Mouse (Mus musculus) left cerebral cortex, adult 11 months (tissue): ENCODE measurements around the gene Krt36.

ENCODE experiments used
- DNase-seq: peaks from one replicate; pipeline ENCODE4 v3.0.0; 2022; ENCODE audit warnings: low spot score

Gene Krt36

DNA sequence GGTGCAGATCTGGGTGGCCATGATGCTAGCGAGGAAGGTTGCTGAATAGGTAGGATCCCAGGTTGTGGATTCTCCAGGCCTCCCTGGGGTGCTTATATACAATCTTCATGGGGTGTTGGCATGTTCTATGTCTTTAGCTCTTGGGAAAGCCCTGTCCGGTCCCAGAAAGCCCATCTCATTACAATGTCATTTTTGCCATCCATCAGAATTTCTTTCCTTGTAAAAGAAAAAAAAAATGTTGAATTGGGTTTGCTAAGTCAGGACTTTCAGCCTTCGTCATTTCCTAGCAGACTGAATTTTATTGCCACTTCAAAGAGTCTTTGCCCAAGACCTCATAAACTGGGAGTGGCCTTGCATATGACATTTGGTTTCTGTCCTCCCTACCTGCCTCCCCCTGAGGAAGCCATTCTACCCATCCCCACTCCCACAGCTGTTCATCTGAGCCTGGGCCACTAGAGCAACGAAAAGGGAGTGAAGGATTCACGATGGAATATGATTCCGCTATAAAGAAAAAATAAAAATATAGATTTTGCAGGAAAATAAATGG, at the start of gene Krt36:
Krt36 (minus strand) TSS at position 51 of the 547 bp plus-strand sequence.
- no peak for DNase-seq

DNA sequence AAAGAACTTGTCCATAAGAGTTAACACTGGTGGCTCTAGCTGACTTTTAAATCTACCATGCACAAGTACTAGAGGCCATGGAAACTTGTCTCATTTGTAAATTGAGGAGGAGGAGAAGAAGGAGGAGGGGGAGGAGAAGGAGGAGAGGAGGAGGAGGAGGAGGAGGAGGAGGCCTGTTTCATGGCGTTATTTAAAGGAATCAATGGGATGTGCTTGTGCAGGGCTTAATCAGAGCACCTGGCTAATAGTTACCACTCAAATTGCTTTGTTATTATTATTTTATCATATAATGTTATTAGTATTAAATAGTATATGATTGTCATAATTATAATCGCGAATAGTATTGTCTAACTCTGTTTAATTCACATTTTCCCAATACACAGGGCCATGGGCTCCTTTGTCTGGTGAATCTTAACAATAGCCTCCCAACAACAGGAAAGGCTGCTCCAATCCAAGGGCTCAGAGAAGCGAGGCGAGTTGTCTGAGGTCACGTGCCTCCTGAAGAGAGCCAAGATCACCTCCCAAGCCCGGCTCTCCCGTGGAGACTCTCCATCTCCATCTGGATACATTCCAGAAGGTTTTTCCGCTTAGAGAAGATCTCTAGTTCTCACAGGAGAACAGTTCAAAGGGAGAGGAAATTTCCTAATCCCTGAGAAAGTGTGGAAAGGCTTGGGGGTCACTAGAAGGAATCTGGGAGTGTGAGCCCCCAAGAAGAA, 43.3 kb upstream of the Krt36 start, which contains the start of gene Krt19:
Krt19 (minus strand) TSS at position 51 of the 716 bp plus-strand sequence.
- no peak for DNase-seq

DNA sequence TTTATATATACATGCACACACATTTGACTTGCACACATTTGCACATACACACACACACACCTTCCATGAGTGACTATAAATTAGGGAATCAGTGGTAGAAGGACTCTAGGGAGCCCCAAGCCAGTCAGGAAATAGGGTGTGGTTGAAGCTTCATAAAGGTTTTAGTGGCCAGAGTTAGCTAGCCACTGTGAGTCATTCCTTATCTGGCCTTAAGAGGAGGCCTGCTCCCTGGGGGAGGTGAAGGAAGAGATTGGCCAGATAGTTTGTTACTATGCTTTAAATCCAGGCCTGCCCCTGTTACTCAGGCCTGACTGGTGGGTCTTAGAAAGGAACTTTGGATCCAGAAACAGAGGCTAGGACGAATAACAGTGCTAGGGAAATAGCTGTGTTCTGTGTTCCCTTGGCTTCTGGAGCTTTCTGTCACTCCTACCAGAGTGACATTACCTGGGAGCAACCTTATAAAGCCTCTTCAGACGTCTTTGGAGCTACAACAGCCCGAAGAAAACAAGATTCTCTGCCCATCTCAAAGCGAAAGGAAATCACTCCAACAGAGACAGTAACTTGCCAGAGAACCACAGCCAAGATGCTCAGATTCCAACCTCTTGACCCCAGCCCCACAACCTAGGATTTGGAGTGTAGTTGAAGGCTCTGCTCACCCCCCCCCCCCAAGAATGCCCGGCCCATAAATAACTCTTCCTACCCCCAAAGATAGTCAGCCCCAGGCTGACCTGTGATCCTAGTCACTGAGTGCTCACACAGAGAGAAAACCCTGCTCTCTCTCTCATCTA, 42.3 kb upstream of the Krt36 start:
- DNase-seq = no peak

DNA sequence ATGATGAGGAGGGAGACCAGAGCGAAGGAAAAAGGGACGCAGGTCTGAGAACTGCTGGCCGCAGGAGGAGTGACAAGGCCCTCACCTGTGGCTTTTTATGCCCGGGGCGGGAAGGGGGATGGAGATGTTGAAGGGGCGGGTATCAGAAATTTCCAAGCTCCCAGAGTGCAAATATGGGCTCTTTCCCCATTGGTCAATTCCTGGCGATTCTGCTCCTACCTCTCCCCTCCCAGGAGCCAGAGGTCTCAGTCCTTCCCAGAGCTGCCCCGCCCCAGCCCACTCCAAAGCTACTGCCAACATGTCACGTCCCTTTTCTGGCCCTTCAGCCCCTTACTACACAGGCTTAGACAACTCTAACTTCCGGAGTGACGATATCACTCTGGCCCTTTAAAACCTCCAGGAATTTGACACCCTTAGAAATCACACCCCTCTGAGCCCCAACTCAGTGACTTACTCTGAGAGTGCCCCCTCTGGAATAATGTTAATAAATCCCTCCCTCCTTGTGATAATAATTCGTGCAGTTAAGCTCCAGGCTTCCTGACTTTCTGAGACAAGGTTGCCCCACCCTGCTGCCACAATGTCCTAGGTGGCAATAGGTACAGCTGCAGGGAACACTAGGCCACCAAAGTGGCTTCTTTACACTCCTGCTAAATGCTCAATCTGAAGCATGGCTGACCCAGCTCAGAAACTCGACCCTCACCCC, 40.6 kb upstream of the Krt36 start:
- DNase-seq = no peak

DNA sequence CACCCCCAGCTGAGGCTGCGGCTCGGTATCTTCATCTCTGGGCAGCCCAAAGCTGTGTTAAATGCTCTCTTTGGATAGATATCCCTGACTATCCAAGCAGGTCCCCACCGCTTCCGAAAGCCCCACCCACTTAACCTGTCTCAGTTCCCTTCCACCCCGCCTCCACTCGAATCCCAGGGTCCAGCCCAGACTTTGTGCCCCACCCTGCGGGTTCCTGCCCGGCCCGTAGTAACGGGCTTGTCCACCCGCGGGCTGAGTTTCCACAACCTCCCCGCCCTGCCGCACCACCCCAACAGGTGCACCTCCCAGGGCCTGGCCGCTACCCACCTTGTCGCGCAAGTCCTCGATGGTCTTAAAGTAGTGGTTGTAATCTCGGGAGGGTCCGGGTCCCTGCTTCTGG, 39.7 kb upstream of the Krt36 start:
- no peak for DNase-seq

DNA sequence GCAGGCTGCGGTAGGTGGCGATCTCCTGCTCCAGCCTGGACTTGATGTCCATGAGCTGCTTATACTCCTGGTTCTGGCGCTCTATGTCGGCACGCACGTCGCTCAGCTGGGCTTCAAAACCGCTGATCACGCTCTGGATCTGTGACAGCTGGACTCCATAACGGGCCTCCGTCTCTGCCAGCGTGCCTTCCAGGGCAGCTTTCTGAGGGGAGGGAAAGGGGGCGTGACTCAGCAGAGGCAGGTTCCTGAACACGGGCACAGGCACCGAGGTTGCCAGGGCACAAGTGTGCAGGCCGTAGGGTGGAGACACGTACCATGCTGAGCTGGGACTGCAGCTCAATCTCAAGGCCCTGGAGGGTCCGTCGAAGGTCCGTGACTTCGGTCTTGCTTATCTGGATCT, 35.5 kb upstream of the Krt36 start:
- no peak for DNase-seq

DNA sequence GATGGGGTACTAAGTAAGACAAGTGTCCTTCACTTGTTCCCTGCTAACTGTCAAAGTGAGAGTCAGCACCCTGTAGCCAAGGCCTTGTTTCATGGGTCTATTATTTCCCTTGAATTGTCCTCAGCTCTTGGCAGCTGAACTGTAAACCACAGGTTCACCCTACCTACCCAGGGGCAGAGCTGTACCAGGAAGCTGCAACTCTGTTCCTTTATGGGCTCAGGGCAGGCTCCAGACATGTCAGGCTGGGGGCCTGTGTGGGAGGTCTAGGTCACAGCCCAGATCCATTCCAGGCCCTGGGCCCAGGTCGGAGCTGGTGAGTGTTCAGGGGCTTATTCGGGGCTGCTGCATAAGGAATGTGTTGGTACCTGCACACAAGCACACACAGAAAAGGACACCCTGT, 34.0 kb upstream of the Krt36 start:
- DNase-seq = no peak

DNA sequence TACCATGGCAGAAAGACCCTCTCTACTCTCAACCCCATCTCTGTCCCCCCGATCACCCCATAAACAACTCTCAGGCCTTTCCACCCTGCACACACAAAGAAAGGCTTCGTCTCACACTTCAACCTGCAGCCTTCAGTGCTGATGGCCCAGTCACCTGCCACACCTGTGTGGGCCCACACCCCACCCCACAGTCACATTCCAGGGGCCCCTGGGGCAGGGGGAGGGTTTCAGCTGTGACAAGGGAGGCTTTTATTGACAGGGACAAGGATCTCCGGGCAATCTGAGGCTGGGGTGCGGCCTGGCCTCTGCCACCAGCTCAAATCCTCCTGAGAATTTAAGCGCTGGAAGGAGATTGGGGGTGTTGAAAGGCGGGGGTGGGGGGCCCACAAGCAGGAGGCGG, 33.4 kb upstream of the Krt36 start:
- DNase-seq = no peak

DNA sequence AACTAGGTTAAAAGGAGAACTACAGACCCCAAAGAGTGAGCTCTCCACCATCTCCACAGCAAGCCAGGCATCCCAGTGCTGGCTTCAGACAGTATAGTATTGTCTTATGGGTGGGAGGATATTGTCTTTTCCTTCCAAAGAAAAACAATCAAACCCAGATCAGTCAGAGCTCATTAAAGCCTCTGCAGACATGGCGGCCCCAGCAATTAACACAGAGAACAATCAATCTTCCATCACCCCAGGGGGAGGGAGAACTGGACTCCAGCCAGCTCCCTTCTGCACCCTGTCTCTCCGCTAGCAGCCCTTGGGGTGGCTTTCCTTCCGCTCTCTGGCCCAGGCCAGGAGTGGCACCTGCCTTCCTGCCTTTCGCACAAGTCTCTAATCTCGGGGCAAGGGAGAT, 32.3 kb upstream of the Krt36 start:
- no peak for DNase-seq

DNA sequence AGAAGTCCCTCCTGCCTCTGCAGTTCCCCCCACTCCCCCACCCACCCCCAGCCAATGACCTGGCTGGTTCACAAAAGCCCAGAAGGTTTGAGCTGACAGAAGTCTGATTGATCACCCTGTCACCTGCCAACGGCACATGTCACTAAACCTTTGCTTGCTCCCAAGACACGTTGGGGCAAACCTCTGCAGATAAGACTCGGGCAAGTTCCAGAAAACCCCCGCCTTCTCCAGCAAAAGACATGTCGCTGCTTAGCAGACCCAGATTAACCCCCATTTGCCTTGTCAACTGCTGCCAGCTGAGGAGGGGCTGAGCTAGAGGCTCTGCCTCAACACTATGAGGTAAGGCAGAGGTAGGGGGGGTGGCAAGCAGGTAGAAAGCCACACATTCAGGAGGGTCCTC, 31.1 kb upstream of the Krt36 start:
- no peak for DNase-seq

DNA sequence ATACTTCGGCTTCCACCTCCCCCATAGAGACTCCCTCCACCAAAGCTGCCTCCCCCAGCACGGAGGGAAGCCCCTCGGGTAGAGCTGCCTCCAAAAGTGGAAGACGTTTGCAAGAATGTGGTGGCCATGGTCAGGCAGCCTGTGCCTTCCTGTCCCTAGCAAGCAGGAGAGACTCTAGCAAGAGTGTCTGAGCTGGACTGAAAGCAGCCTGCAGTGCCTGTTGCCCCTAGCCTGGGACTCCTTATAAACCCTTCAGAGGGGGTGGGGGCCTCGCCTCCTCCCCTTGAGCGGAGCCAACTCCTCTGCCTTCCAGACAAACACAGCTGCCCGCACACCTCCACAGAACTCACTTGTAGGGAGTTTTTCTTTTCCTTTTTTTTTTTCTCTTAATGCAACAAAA, 30.3 kb upstream of the Krt36 start, which contains the start of gene Krt15:
Krt15 (minus strand) TSS at position 198 of the 400 bp plus-strand sequence.
- DNase-seq = no peak

DNA sequence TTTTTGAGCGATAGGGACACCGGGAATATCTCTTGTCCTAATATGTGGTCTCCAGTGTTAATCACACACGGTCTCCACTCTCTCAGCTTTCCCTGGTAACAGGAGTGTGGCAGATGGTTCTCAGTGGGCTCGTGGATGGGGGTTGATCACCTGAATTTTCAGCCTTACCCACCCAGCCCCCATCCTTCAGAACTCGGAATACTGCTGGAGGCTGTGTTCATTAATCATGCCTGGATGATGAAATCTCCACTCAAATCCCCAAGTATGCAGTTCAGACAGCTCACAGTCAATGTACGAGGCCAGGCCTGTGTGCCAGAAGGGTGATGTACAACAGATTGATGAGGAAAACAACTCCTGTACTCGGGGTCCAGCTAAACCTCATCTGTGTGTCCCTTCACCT, 19.5 kb upstream of the Krt36 start:
- DNase-seq = no peak

DNA sequence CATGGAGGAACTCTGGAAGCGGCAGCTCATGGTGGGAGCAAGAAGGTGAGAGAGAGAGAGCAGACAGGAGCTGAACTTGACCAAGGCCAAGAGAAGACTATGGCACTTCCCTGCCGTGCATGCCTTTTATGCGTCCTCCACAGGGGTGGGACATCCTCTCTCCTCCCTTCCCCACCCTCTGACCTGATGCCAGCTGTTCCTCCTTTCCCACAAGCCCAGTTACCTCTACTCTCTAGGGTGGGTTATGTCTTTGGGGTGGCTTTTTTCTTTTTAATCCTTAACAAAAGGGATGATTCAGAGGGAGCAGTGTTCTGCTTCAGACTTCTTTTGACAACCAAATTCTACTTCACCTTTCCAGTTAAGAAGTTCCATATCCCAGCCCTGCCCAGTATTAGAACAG, 16.0 kb upstream of the Krt36 start, which contains the start of gene Krt13:
Krt13 (minus strand) TSS at position 101 of the 400 bp plus-strand sequence.
- DNase-seq = no peak

DNA sequence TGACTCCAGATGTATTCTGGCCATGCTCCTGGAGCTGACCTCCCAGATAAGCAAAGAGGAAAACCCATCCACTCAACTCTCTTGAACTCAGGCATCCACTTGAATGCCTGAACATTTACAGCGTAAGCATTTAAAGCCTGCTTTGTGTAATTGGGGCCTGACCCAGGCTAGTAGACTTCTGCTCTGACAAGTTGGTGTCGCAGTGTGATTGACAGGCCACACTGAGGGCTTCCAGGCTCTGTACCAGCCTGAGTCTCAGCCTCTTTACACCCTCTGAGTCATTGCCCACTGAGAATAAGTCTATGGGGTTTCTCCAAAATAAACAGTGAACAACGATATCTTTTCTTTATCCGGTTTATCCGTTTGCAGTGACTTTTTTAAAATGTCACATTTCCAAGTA, 14.9 kb upstream of the Krt36 start:
- DNase-seq = no peak

DNA sequence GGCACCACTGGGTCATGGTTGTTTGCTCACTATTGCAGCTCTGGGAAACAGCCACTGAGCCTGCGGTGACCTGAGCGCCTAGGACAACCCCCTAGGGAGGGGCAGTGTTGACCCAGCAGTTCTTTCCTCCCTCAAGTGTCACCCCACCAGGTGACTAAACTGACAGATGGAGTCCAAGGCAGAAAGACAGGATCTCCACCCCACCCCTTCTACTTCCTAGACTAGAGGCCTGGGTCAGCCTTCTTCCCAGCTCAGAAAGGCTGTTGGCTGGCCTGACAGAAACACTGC, 8.3 kb upstream of the Krt36 start:
- no peak for DNase-seq

DNA sequence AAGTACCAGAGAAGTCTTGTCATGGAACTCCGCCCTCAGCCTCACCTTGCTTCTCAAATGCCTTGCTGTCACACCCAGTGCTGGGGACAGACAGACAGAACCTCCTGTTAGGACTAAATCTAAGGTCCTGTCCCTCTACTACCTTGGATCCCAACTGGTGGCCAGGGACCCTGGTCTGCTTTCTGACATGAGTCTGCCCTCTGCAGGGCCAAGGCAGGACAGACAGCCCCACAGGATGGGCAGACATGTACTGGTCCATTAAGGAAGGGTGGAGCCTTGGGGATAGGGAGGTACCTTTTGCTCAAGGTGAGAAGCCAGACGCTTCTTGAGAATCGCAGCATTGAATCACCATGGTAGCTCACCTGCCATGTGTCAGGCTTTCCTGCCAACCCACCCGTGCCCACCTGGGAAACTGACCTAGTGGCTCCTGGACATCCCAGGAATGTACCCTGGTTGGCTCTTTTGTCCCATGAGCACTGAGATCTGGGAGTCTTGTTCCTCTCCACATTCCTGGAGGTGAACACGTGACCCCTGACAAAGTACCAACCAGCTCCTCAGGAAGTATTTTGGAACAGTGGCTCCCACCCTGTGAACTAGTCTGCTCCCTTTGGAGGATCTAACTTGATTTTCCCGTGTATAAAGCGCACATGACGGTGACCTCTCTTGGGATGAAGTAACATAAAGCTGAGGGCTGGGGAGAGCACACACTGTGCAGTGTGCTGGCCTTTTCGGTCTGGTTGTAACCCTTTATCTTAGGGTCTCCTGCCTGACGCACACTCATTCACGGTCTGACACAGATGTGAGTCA, 7.7 kb upstream of the Krt36 start:
- no peak for DNase-seq

DNA sequence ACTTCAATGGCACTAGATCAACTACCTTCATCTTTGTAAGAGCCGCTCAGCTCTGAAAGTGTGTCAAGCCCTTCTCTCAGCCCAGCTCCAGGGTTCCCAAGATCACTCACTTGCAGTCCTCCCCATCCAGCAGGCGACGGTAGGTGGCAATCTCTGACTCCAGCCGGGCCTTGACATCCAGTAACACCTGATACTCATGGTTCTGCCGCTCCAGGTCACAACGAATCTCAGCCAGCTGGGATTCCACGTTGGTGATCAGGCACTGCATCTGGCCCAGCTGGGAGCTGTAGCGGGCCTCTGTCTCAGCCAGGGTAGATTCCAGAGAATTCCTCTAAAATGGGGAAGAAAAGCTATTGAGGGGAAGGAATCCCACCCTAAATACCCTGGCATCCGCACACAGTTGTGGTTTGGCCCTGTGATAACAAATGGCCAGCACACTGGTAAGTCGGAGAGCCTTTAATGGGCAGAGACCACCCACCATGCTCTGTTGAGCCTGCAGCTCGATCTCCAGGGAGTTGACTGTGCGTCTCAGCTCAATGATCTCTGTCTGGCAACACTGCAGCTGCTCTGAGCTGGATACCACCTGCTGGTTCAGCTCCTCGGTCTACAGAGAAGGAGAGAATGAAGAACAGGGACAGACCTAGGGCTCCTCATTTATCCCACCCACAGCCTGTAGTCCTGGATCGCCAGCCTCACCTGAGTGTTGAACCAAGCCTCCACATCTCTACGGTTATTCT, 2.6 kb downstream of the Krt36 start:
- DNase-seq = no peak

DNA sequence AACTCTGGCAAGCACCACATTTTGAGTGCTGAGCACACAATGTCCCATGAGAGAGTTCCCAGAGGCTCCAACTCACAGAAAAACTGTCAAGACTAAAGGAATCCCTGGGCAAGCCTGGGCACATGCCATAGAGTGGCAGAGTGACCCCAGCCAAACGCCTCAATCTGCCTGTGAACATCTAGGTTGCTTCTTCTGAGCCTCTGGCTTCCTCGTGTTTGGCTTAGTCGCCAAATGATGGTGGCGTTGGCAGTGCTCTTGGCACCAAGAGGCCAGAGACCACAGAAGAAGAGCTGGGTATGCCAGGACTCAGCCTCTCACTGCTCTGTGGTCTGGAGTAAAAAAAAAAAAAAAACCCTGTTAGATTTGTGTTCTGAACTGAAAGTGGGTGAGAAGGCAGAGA, 5.0 kb downstream of the Krt36 start:
- no peak for DNase-seq

DNA sequence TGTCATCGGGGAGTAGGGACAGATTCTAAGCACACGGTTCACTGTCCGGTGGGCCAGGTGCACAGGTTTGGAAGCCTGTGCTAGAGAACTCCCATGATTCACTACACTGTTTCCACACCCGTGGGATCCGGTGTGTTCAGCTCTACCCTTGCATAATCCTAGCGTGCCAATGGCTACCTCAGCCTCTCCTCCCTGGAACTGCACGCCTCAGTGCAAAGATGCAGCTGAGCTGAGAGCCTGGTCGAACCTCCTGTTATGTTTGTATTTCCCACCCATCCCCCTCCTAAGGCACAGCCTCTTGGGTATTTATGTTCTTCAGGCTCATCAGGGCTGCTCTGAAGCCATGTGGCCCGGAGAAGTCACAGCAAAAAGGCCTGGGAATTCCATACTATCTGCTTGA, 7.6 kb downstream of the Krt36 start:
- no peak for DNase-seq

DNA sequence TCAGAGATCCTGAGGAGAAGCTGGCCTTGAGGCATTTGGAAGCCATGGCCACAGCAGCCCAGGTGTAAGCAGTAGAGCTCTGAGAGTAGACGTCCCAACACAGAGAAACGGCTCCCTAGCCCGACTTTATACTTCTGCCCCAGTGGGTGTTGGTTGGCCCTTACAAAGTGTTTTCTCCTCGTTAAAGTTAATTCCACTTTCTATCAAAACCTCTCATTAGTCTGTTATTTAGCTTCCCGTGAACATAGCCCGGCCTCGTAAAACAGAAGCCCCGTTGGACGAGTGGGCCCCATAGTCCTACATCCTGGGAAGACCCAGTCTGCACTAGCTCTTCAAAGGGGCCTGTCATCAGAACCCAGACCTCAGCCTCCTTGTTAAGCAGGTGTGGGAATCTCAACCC, 9.3 kb downstream of the Krt36 start, which contains the start of gene Krt35:
Krt35 (minus strand) TSS at position 101 of the 400 bp plus-strand sequence.
- no peak for DNase-seq

DNA sequence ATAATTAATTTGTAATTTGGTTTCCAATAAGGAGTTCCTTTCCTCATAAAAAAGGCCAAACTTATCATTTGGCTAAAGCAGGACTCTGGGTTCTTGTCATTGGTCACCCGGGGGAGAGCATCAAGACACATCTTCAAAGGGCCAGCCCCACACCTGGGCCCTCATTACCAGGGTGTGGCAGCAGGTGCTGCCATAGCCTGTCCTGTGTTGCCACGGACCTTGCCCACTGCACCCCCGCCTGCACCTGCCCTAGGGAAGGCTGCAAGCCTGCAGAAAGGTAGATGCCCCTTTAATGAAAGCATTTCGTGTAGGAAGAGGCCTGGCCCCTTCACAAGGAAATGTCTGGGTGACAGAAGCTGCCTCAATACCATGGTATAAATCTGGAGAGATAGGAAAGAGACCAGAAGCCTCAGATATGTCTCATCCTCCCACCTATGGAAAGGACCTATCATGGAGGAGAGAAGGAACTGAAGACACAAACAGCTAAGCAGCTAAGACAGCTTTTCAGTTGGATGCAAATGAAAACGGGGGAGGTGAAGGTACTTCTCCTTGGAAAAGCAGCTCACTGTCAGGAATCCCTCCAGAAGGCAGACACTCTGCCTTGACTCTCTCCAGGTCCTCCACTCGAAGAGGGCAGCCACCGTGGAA, 16.9 kb downstream of the Krt36 start:
- DNase-seq = no peak
